Mouse (Mus musculus) cerebellum, adult 9-11 months (tissue): Measurements from ENCODE around the gene Gm20388.

Source experiments
- DNase-seq: peaks from one replicate; pipeline ENCODE4 v3.0.0; 2022

Gene Gm20388

GRCm38 (mm10) chr8:121895910-121896309 is 1985.3 kb downstream of the Gm20388 start:
- no peak for DNase-seq

DNA sequence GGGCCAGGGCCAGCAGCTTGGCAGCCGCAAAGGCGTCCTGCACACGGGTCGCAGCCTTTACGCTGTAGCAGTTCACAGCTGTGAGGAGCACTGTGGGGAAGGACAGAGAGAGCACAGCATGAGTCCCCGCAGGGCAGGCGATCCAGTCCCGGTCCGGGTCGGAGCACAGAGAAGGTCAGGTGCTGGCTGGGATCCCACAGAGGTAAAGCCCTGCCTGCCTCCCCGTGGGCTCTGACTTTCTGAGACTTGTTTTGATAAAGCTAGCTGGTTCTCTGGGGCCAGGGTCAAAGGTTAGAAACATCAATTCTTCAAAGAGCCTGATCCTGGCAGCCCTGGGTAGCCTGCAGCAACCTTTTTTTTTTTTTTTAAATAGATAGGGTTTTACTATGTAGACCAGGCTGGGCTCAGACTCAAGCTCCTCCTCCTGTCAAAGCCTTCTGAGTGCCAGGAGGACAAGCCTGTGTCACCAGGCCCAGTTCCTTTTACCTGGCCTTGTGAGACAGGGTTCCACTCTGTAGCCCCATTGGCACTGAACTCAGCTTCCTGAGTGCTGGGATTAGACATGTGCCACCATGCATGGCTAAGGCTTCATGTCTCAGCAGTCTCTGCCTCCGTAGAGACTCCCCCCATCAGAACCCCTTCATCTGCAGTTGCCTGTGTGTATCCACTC is 1986.0 kb downstream of the Gm20388 start:
- DNase-seq: no peak

DNA sequence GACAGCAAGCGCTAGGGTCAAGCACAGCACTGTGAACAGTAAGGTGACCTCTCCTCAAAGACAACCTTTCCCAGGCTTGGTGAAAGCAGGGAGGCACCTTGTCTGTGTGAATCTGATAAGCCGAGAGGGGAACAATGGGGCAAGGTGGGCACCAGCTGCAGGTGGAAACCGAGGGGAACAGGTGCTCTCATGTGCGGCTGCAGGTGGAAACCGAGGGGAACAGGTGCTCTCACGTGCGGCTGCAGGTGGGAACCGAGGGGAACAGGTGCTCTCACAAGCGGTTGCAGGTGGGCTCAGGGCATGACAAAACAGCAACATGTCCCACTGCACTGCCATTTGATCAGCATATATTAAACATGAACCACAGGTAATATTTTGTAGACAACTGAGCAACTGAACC is 1986.6 kb downstream of the Gm20388 start:
- no peak for DNase-seq

DNA sequence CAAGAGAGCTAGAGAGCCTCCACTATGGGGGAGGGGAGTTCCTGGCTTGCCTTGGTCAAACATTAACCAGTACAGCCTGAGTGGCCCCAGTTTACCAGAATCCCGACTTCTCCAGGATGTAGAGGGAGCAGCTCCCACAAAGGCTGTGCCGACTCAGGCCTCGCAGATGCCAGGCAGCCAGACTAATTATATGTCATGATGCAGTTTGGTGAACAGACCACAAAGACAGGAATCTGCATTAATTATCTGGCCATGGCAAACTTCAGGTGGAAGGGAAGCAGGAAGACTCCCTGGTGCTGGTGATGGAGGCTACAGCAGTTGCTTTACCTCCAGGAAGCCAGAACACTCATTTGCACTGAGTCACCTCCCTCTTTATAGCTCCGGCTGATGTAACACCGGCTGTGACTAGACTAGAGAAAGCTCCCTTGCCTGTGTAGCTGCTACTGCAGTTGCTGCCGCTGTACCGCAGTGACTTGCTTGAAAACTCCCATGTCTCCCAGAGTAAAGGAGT is 1987.3 kb downstream of the Gm20388 start:
- DNase-seq: peak; percentile 52

- DNase-seq: peak; percentile 78
These were observed 1987.8 kb downstream of the Gm20388 start for GRCm38 (mm10) chr8:121898401-121898931.

DNA sequence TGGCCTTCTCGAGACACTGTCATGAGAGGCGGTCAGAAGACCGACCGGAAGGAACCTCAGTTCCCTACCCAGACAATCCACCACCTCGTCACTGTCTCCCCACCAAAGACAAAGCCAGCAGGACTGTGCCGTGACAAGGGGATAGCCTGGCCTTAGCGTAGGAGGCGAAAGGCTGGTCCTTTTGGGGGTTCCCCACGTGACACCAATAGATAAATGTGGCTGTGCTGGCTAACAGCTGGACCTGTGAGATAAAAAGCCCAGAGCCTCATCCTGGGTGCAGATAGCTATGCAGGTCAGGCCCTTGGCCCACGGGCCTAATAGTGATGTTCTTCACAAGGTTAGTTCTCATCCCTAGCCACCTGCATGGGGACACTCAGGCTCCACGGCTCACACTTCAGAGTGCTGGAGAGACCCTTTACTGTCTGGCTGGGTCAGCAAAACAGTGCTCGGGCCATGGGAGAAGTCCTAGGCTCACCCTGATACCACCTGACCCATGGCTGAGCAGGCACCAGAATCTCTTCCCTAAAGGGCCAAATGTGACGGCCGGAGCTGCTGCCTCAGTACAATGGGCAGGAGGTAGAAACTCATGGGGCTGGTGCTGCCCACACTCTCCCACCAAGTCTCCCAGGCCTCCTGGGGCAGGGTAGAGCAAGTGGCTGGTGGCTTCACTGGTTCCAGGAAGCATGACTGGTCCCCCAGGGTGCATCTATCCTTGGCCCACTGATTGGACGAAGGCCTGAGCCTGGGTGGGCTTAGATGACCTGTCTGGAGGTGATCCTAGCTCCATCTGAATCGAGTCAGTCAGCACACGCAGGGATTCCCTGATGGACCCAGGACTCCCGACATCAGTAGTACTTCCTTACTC is 1988.8 kb downstream of the Gm20388 start:
- peak; percentile 34 for DNase-seq

DNA sequence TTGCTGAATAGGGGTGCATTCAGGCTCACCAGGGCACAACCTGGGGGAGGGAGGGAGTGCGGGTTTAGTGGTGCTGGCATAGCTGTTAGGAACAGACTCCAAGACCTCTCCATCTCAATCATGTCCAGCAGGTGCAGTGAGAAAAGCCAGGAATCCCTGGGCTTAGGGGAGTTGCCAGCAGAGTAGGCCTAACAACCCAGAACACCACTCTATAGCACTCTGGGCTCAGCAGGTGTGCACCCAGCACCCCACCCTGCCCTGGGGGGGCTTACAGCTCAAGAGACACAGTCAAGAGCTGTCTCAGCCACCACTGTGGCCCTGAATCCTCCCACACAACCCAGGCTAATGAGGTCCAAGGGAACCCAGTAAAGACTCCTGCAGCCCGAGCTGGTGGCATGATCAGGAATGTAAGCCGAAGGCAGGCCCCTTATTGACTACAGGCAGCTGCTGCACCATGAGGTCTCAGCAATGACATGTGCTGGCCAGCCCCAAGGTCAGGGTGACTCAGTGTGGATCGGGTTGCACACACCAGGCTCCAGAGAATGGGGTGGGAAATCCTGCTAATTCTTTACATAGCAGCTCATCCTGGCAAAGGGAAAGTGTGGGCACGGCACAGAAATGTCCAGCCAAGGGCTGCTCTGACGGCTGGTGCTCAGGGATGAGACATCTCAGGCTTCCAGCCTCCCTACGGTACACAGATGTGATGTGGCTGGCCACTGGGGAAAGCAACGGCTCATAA is 1991.0 kb downstream of the Gm20388 start:
- peak; percentile 60 for DNase-seq

GRCm38 (mm10) chr8:121903977-121904376 is 1993.3 kb downstream of the Gm20388 start:
- DNase-seq: peak; percentile 75

DNA sequence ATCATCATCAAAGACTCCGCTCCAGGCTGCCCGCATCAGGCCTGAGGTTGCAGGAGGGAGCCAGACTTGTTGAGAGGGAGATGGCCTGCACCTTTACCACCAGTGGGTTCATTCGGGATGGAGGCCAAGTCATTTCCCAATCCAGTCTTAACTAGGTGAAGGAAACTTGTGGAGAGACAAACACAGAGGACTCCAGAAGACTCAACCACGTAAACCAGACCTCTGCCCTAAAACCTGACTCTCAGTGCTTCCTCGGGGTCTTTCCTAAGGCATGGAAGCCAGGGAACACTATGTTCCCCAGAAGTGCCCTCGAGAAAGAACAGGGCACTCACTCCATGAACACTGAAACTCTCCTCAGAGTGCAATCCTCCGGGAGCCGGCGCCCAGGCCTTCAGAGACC is 1994.4 kb downstream of the Gm20388 start:
- no peak for DNase-seq

DNA sequence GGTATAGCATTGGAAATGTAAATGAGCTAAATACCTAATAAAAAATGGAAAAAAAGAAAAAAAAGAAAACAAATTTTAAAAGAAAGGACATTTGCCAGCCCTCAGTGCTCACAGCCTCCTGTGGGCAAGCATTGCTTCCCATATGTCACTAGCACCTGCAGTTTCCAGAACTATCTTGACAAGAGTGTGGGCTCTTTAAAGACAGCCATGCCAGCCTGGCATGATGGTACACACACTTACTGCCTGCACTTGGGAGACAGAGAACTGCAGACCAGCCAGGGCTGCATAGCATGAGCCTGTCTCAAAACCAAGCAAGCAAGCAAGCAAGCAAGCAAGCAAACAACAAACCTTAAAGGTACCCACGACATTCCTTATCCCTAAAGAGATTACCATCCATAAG is 1994.8 kb downstream of the Gm20388 start:
- peak; percentile 44 for DNase-seq

DNA sequence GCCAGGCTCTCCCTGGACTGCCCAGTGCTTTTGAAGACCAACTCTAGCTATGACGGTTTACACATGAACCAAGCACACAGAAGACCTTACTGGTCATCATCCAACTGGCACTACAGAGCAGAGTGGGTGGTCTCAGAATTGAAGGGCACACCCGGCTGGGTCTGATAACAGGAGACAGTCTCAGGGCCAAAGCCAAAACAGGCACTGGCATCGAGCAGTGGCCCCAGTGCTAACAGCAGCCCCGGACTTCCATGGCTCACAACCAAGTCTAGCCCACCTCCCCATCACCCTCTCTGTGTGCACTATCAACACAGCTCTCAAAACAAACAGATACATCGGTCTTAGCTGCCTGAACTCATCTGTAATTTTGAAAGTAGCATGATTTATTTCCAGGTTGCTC is 1995.2 kb downstream of the Gm20388 start:
- peak; percentile 55 for DNase-seq

GRCm38 (mm10) chr8:121906542-121907512 is 1996.2 kb downstream of the Gm20388 start:
- DNase-seq: peak; percentile 54

- peak; percentile 96 for DNase-seq
These were observed 1997.1 kb downstream of the Gm20388 start, which contains the start of gene Slc7a5 for GRCm38 (mm10) chr8:121907587-121908248. Gene Slc7a5, minus strand, starts transcription at chr8:121907694.

- peak; percentile 53 for DNase-seq
These were observed 1997.9 kb downstream of the Gm20388 start for GRCm38 (mm10) chr8:121908378-121909147.

DNA sequence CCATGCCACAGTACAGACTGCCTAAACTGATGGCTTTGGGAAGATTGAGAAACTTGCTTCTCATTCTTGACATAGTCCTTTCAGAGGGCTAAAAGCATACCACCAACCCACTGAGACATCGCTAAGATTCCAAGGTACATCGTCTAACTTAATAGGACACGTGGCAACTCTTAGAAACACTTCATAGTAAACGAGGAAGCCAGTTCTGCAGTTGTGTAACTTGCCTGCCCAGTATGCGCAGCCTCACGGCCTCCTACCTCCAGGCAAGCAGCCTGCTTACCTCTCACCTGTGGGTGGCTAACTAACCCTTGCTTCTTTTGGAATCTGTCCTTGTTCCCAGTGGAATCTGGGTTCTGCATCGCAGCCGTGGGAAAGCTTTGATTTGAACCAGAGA is 1998.5 kb downstream of the Gm20388 start:
- no peak for DNase-seq

DNA sequence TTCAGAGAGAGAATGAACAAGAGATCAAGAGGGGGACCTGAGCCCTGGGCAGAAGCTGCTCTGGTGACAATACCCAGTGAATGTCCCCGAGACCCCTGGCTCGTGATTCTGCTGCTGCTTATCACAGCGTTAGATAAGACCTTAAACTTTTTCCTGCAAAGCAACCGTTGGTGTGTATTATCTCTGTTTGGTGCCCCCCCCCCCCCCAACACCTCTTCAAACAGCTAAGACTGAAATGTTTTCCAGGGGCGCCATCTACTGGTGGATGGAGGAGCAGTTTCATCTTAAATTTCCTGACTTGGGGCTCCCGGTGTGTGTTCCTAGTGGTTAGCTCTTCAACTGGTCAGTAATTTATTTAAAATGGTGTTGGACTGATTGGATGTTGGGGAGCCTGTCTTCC is 1999.0 kb downstream of the Gm20388 start:
- DNase-seq: peak; percentile 75

GRCm38 (mm10) chr8:121911400-121911799 is 2000.8 kb downstream of the Gm20388 start:
- DNase-seq: no peak

GRCm38 (mm10) chr8:121911987-121912386 is 2001.3 kb downstream of the Gm20388 start:
- DNase-seq: no peak

DNA sequence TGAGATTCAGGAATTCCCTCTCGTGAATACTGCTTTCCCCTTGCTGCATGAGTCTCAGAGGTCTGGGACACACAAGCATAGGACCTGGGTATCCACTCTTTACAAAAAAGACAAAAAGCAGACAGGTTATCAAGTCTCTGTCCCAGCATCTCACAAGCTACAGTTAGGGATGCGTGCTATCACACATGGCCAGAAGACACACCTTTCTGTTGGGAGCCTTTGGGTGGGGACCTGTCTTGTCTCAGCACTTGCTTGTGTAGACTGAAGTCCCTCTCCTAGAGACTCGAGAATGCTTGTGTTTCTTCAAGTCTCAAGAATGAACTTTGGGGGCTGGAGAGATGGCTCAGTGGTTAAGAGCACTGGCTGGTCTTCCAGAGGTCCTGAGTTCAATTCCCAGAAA is 2002.2 kb downstream of the Gm20388 start:
- no peak for DNase-seq

DNA sequence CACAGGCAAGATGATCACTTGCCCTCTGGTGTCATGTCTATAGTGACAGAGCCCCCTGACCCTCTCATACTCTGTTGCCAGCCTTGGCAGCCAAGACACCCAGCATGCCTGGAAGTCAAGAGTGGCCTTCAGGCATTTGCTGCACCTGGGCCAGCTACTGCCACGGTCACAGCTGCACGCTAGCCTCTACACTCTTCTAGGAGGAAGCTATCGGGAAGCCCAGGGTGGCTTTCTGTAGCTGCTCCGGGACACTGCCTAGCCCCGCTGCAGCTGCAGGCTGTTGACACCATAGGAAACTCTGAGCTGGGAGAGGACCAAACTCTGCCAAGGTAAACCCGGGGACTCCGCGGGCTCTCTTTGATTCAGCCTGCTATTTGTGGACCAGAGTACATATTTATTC is 2002.7 kb downstream of the Gm20388 start:
- no peak for DNase-seq
